Mouse (Mus musculus) cerebellum, adult 18-20 months (tissue): ENCODE data around the gene Tmem63a.
A peak's percentile ranks its signal among the peaks of the same experiment; 100 is the strongest.
"Not testable (repeated sequence)": the region's sequence is repeated elsewhere in the genome, so short reads cannot be mapped to it uniquely, and the experiment has no call there.

ENCODE experiments used
- DNase-seq, 2 experiments: peaks; one replicate each; pipeline ENCODE4 v3.0.0; 2021

Tmem63a gene

DNA sequence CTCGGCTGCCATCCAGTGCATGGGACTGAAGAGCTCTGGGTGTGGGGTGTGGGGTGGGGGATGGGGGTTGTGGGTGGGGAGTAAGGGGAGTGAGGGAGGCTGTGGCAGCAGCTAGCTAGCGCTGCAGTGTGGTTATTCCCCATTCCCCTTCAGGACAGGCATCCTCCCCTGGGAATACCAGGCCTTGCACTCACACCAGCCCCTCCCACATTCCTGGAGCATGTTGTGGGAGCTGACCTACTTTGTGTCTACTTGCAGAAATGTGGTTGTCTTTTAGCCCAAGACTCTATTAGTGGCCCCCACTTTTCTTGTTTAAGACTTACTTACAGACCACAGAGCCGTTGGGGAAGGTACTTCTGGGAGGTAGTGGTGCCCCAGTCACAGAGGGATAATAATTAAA, 24.4 kb downstream of the Tmem63a start:
- DNase-seq, result no peak

DNA sequence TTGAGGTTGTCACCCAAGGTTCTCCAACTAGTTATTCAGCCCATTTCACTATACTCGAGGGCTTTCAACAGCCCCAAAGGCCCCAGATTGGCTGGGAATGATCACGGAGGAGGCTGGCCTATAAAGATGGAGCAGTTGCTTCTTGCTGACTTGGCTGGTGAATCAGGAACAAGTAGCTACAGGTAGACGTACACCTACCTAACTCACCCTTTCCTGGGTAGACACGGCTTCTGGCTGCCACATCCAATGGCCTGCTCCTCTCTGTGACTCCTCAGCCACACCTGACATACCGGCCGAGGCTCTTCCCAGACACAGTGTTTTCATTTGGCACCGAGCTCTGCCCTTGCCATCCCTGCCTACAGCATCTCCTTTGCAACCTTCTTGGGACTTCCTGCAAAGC, 25.1 kb downstream of the Tmem63a start:
- no peak for DNase-seq

DNA sequence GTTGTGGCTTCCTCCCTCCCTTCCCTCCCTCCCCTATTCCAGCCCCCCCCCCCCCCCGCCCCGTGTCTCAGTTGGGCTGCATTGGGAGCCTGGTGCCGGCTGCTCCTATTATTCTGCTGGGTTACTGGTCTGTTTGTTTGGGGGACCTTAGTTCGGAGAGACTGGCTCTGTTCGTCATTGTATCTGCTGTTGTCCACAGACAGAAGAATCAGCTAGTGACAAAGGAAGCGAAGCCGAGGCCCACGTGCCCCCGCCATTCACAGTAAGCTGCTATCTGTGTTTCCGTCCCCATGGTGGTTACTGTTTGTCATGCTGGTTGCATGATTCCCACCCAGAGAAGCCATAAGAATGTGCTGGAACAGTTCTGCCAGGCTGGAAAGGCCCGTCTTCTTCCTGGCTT, 30.8 kb downstream of the Tmem63a start:
- DNase-seq, result no peak

DNA sequence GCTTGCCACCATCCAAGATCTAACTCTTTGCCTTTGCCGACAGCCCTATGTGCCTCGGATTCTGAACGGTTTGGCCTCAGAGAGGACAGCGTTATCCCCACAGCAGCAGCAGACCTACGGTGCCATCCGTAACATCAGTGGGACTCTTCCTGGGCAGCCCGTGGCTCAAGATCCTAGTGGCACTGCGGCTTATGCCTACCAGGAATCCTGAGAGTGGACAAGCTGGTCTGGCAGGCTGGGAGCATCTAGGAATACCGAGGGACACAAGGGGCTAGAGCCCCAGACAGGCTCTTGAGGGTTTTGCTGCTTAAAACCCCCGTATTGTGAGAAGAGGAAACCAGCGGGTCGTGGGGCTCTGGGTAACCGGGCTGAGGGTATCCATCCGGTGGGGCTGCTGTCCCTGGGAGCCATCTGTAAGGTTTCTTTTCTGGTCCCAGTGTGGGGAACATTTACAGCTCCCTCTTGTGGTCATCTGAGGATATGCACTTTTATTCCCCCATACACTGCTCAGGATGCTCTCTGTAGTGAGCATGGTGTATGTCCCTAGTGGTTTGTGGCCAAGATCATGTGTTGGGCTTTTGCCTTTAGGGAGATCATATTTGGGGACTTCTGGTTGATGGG, 32.1 kb downstream of the Tmem63a start:
- DNase-seq, result peak; percentile 16 to 35

DNA sequence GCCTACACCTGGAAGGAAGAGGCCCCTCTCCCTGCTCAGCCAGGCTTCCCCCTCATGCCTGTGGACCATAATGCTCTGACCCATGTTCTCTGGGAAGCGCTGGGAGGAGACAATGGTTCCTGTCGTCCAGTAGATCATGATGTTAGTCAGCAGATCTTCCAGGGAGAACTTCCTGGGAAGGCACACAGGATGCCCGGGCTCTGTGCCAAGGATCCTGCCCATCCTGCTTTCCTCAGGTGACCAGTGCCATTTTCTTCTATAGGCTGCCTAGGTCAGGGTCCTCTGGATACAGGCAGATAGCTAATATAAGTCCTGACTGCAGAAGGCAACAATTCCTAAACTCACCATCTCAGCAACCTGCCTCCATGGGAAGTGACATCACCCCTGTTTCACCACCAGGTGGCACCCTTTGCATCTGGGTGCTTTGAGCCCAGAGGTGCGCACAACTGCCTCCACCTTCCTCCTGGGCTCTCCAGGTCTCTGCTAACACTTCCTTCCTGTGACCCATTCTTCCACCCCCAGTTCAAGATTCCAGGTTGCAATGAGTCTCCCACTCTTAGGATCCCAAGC, 34.1 kb downstream of the Tmem63a start:
- DNase-seq, result no peak

DNA sequence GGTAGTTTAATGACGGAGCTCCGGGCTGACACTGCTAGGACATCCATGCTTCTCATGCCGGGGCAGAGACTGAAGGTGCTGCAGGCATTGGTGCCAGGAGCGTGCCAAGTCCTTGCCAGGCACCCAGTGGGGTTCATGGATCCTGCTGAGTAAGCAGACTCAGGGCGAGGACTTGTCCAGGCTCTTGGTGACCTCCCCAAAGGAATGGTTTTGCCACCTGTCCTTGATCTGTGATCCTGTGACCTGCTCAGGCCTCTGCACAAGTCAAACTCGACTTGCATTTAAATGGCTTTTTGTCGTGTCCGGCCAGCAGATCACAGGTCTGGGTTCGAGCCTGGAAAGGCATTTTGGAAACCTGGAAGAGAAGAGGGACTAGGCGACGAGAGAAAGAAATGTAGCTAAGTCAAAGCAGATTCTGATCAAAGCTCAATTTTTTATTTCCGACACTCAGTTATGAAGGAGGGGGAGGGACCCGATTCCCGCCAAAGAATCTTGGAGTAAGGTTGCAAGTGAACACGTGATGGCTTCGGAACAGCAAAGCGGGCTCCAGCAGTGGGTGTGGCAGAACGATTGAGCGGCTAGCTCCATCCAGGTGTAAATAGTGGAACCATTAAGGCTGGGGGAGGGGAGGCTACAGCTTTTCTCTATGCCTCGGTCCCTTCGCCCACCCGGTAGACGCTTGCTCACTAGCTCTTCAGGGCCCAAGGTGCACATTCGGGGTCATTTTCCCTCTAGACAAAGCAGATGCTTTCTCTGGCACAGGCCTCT, 37.5 kb downstream of the Tmem63a start:
- no peak for DNase-seq

DNA sequence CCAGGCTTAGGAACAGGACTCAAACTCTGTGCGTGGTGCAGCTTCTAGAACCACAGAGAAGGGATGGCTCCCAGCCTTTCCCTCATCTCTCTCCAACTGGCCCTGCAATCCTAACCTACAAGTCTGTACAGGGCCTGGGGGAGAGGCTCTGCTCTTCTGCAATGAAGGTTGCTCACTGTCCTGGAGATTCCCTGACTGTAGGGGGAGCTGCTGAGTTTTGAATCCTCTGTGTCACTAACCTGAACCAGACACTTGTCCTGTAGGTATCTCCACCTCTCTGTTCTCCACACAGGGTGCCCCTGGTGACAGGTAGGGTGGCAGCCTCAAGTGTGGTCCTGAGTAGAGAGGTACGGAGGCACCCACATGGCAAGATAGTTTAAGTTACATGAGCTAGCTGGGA, 38.3 kb downstream of the Tmem63a start:
- DNase-seq, result no peak

DNA sequence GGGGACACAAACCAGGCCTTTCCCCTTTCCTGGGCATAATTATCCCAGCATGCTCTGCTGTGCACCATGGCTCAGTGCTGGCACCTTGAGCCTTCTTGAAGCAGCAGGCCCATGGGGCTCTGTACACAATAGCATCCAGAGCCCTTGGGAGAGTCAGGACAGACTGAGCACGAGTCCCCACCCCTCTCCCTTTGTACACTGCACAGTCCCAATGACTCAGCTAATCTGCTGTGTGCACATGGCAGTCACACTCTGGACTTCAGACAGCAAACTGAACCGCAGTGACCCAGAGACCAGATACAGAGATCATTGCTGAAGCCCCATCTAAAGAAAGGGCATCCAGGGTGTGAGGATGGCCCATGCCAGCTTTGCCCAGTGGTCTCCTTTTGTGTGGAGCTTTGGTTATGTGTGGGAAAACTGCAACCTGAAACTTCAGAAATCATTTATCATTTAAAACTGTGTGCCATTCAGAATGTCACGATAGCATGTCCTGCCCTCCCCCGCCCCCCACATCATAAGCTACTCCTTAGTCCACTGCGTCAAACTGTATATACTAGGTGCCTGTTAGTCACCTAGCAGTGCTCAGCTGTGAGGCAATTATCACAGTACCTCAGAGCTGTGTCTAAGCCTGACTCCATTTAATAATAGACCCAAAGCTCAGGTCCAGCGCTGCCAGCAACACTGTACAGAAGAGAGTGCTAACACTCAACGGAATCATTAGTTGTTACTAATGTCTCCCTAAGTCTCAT, 39.3 kb downstream of the Tmem63a start:
- DNase-seq, result not testable (repeated sequence)

DNA sequence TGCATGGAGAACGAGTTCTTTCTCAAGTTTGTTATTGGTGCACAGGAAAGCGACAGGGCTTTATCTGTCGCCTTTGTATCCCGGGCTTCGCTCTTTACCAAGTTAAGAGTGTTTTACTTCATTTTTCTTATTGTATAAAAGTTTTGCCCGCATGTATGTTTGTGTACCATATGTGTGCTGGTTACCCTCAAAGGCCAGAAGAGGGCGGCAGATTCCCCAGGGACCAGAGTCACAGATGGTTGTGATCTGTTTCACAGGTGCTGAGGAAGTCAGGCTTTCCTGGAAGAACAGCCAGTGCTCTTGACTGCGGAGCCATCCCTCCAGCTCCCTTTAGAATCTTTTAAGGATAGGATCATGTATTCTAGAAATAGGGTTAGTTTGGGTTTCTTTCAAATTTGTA, 44.6 kb downstream of the Tmem63a start:
- DNase-seq, result no peak

DNA sequence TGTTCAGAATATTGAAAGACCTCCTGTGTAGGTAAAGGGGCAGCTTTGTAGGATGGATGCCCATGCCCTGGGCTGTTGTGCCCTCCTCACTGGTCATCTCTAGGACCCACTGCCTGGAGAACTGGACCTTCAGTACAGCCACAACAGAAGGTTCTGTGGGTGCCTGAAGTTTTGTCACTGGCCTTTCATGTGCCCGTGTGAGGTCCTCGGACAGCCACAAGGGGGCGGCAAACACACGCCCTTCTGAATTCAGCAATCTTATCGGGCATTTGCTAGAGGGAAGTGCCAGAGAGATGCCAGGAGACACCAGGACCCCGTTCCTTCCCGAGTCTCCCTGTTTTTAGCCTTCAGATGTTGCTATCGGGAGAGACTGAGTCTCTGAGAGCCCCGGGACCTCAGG, 45.6 kb downstream of the Tmem63a start:
- DNase-seq, result peak; percentile 74 to 84

DNA sequence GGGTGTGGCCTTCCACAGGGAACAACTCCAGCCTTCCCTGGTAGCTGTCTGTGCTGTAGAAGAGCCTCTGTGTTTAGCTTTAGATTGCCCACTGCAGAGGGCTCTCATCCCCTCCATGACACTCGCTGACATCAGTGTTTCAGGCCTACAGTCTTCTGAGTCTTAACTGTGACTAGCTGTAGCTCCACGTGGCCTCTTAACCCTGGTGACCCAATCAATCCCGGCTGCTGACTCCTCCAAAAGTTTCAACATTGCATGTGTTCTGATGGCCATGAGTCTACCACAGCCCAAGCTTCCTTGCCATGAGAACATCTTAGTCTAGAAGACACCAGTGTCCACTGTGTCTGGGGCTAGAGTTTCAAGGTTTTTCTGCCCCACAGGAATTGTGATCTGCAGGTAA, 48.5 kb downstream of the Tmem63a start:
- DNase-seq, result no peak

DNA sequence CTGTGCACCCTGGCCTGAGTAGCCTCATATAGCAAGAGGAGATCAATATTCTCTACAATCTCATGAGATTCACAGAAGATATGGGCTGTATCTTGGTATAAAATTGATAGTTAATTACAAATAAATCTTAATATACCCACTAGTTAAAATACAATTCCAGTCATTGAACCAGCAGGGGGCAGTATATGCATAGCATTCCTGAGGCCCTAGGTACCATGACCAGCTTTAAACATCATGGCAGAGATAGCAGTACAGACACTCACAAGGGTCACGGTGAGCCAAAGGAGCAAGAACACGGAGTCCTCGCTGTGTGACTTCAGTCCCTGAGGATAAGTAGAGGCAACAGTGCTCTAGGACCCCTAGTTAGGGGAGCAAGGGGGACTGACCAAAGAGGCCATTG, 50.0 kb downstream of the Tmem63a start:
- peak; percentile 42 to 58 for DNase-seq

DNA sequence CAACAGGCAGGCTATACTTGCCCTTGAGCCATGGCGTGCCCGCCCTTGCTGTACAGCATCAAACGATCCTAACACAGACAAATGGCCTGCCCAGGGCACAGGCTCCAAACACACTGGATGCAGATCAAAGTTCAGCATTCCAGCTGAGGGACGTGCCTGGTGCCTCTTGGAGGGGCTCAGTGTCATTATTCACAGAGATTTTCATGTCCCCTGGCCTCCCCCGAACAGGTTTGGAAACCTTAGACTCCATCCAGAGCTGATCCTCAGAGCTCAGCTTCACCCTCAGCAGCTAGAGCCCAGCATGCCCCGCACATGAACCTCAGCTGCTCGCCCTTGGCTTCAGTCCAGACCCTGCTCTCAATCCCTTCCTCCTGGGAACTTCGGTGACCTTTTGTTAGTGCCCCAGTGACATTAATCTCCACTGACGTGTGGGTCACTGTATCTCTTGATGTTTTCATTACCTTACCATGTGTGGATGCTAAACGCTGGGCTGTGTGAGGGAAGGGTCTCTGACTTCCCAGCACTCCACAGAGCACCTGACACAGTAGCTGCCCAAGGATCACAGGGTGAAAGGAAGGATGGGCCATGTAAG, 58.5 kb downstream of the Tmem63a start:
- no peak for DNase-seq

DNA sequence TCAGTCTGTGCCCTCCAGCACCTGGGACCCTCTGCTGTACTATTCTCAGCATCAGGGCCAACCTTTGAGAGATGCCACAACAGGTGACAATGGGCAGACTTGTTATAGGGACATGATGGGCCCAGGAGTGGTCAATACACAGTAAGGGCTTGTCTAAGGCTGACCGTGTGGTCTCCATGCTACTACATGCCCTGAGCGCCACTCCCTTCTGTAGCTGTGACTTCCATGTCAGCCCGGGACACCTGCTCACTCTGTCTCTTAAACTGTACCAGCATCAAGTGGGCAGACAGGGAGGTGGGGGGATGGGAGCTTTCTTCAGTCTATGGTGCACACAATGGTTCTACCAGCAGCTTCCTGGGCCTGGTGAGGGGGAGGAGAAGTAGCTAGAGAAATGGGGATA, 59.1 kb downstream of the Tmem63a start:
- no peak for DNase-seq

DNA sequence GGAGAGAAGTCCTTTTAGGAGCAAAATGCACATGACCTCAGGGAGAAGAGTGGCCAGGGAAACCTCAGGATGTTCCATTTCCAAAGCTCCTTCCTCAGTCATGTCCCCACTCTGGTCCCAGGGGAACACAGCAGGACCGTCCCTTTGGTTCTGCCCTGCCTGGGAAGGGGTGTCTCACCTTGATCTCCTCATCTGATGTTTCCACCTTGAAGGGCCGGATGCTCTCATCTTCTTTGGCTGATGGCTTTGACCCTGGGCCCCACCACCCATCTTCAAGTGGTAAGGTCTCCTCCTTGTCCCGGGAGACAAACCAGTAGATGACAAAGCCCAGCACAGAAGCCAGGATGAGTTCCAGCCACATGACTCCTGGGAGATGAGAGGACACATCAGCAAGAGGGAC, 59.5 kb downstream of the Tmem63a start:
- no peak for DNase-seq

DNA sequence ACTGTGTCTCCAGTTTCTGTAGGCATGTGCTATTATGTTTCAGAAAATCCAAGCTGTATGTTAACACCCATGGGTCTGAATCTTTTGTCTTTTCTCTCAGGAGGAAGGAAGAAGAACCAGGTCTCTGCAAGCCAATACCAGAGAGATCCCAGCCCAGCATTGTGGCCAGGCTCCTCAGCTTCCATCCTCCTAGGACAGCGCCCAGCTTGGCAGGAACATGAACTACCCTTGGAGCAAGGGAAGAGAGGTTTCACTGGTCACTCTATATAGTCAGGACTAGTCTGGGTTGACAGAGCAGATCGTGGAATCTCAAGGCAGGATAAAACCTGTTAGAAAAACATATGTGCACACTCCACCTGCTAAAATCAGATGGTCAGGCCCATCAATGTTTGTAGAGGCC, 61.6 kb downstream of the Tmem63a start:
- no peak for DNase-seq

DNA sequence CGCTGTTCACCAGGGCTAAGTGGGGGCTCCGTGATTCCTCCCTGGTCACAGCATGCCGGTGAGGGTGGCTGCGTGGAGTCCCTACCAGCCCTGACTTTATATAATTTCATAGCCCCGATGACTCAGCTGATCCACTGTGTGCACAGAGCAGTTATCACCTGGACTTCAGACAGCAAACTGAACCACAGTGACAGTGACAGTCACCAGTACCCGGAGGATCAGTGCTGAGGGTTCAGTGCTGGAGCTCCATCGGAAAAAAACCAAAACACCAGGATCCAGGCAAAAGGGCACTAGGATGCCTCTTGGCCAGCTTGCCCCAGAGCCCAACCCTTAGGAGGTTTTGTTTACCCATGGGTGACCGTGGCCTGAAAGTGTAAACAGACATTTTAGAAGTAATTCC, 63.2 kb downstream of the Tmem63a start:
- DNase-seq, result no peak

DNA sequence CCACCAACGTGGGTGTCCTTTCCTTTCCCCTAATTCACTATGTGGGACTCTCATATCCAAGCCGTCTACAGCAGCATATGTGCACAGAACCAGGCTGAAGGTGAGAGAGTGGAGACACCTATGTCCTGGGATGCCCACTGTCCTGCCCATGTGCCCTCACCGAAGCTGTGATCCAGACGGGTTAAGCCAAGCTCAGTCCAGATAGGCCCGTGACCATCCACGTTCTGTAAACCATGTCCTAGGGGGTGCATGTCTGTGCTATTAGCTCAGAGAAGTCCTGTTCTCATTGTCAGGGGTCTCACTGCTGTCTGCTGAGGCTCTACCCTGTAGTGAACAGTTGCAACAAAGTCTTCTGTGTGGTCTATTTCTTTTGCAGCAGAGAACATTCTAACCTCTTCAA, 65.7 kb downstream of the Tmem63a start:
- no peak for DNase-seq

DNA sequence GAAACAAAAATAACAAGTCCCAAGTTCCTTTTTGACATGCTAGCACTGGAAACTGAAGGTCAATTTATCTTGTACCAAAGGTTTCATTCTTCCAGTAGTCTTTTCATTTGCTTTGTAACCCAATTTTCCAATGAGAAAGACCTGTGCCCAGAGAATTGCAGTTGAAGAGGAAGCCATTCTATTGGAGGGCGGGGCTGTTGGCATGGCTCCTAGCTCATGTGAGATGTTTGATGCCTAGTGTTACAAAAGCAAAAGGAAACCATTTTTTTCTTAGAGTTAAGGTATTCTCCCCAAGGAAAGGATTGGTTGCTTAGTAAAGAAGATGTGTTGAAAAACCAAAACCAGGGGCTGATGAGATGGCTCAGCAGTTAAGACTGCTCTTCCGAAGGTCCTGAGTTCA, 66.1 kb downstream of the Tmem63a start:
- no peak for DNase-seq

DNA sequence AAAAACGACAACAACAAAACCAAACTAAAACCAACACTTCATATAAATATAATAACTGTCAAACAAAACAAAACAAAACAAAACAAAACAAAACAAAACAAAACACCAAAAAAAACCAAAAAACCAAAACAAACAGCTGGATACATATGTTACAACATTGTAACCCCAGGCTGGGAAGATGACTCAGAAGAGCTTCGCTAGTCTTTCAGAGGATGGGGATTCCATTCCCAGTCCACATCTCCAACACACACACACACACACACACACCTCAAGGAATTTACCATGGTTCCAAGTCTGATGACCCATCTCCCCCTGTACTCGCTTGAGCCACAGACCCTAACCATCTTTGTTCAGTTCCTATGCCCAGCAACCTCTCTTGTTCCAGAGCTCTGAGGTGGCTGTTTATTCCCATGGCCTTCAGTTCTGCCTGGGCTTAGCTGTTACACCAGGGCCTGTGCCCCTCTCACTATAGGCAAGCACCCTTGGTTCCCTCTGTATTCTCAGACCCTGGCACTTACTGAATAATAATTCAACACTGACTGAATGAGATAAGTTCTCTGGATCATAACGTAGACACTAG, 67.0 kb downstream of the Tmem63a start:
- DNase-seq, result no peak

DNA sequence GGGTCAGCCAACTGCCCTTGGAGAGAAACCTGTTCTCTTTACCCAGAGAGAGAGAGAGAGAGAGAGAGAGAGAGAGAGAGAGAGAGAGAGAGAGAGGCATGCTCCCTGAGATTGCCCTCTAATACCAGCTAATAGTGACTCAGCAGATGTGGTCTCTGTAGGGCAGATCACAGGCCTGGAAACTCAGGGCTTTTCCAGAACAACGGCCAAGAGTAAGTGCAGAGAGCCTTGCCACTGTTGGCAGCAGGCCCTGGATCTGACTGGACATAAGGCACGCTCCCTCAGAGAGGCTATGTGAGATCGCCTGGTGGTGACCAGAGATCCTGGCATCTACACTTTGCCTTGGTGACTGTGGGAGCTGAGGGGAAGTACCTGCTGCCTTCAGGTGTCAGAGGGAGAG, 67.6 kb downstream of the Tmem63a start:
- DNase-seq, result peak; percentile 71 to 78

DNA sequence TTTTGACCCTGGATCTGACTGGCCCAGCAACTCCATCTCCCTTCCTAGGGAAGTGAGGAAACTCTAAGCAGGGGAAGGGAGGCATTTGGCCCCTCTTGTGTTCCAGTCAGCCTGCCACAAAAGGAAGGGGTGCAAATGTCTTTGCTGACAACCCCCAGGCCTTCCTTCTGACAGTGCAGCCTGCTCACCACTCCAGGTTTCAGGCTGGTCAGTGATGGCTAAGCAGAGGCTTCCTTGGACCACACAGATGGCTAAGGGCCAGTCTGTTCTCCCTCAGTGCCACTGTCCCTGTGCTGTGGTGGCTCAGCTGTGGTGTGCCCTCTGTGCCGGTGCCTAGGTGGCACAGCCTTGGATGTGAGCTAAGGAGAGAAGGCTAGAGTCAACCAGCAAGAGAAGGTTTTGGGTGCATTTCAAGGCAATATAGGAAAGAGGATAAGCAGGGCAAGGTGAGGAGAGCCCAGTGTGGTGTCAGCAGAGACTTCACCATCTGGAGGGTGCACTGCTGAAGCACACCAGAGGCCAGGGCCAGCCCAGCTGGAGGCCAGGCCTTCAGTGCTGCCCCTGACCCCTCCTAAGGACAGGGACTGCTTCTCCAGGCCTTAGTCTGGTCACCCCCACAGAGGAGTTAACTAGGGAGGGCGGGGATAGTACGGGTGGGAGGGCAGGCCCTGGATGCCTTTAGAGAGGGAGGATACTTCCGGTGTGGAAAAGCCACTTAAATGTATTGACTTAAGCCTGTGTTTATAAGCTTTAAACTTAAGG, 68.2 kb downstream of the Tmem63a start:
- no peak for DNase-seq
